Mouse (Mus musculus): ENCODE data around the gene Slc25a30.

- TF ChIP-seq POLR2A (IDR thresholded peaks at IDR 0.05; ENCODE audit: borderline replicate concordance, control insufficient read depth, low read depth, low read length) = no peak
- TF ChIP-seq CTCF (IDR thresholded peaks at IDR 0.05; ENCODE audit: control insufficient read depth, insufficient read depth, low read length) = no peak
Measured at GRCm38 (mm10) chr14:75834739-75835381, 48.0 kb upstream of the Slc25a30 start.
